ENCODE assay signal across 27 mouse cellular contexts in the genomic region with DNA sequence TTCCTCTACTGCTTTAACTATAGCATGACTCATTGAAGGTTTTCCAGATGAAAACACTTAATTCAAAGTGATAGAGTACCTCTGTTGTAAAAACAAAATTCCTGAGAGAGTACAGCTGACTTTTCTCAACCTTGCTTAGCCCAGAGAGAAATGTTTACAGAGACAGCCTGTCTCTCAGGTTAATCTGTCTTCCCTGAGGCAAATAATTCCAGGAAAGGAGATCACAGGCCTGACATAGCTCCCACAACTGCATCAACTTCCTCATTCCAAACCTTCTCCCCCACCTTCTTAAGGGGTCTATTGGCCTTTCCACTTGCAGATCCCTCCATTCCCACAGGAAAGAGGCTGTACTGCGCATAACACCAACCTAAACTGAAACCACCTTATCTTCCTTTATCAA.
DNase-seq lines count a peak whose midpoint lies in the region; ATAC-seq lines count a peak whose summit lies in the region.
"Had no signal": no experiment of that assay in that cellular context is flagged by ENCODE, and none has a peak within 500 bp of the region (broad histone marks: within the 10 kb centered on the region; RNA-seq: fewer than 3 reads in every experiment).

No protein-coding gene starts in this region.

- H3K4me3 ChIP-seq in embryonic facial prominence, embryonic 11.5 days (ENCODE audit: low read depth, low read length), result no peak overlapping the region
- H3K4me3 ChIP-seq: forebrain, embryonic 15.5 days; hindbrain, embryonic 13.5 days; lung, embryonic 15.5 days; megakaryocyte, embryonic 14.5 days; midbrain, embryonic 13.5 days; neural tube, embryonic 13.5 days had no signal

- peak; percentile 17 for DNase-seq in Muller cell, postnatal 12 days (ENCODE audit: inconsistent ontology term)
- peak; percentile 7 for DNase-seq in embryo, embryonic 10 days (ENCODE audit: low spot score)
- DNase-seq in embryonic facial prominence, embryonic 11.5 days (ENCODE audit: low spot score), result peak; percentile 17
- peak; percentile 11 for DNase-seq in yolk sac, embryonic 10.5 days (ENCODE audit: low spot score)
- DNase-seq: adrenal gland, postnatal 14 days; cerebellum, adult 18-20 months; cerebellum, postnatal 14 days; gastrocnemius, postnatal 25 days; heart, adult 11 months; heart, postnatal 36 days; kidney, adult 9 months; kidney, postnatal 14 days; layer of hippocampus, adult 9-11 months; liver; right cerebral cortex, postnatal 4 days; thymus, postnatal 4 days had no signal

- WGBS in embryonic facial prominence, embryonic 11.5 days, result 43% methylated on average over 1 of the region's 1 CpGs

- no peaks in the 10 kb centered on the region for H3K36me3 ChIP-seq in embryonic facial prominence, embryonic 11.5 days (replicated peaks; ENCODE audit: control insufficient read depth, insufficient read depth, low read depth, low read length)
- H3K36me3 ChIP-seq: forebrain, embryonic 15.5 days; hindbrain, embryonic 13.5 days; lung, embryonic 15.5 days; midbrain, embryonic 13.5 days; neural tube, embryonic 13.5 days had no signal

- no peak overlapping the region for H3K9ac ChIP-seq in embryonic facial prominence, embryonic 11.5 days (replicated peaks; ENCODE audit: low read length)
- H3K9ac ChIP-seq: forebrain, embryonic 15.5 days; hindbrain, embryonic 13.5 days; liver, embryonic 14.5 days; lung, embryonic 15.5 days; midbrain, embryonic 13.5 days; neural tube, embryonic 13.5 days had no signal

- no peaks in the 10 kb centered on the region for H3K27me3 ChIP-seq in embryonic facial prominence, embryonic 11.5 days (ENCODE audit: control insufficient read depth, insufficient read depth, low read length)
- H3K27me3 ChIP-seq: CH12.LX; forebrain, embryonic 15.5 days; hindbrain, embryonic 13.5 days; lung, embryonic 15.5 days; megakaryocyte, embryonic 14.5 days; midbrain, embryonic 13.5 days; neural tube, embryonic 13.5 days had no signal

- no peak overlapping the region for H3K27ac ChIP-seq in embryonic facial prominence, embryonic 11.5 days (replicated peaks; ENCODE audit: low read depth, low read length)
- H3K27ac ChIP-seq: forebrain, embryonic 15.5 days; hindbrain, embryonic 13.5 days; liver, embryonic 14.5 days; lung, embryonic 15.5 days; midbrain, embryonic 13.5 days; neural tube, embryonic 13.5 days had no signal

- no peaks in the 10 kb centered on the region for H3K9me3 ChIP-seq in embryonic facial prominence, embryonic 11.5 days (replicated peaks; ENCODE audit: control insufficient read depth, low read length)
- H3K9me3 ChIP-seq: forebrain, embryonic 15.5 days; hindbrain, embryonic 13.5 days; lung, embryonic 15.5 days; midbrain, embryonic 13.5 days; neural tube, embryonic 13.5 days had no signal

- H3K4me1 ChIP-seq in embryonic facial prominence, embryonic 11.5 days (ENCODE audit: control insufficient read depth, insufficient read depth, low read length), result no peaks in the 10 kb centered on the region
- H3K4me1 ChIP-seq: forebrain, embryonic 15.5 days; hindbrain, embryonic 13.5 days; lung, embryonic 15.5 days; megakaryocyte, embryonic 14.5 days; midbrain, embryonic 13.5 days; neural tube, embryonic 13.5 days had no signal

- H3K4me2 ChIP-seq in embryonic facial prominence, embryonic 11.5 days (ENCODE audit: low read depth, low read length), result no peak overlapping the region
- H3K4me2 ChIP-seq: forebrain, embryonic 15.5 days; heart, embryonic 11.5 days; hindbrain, embryonic 13.5 days; lung, embryonic 15.5 days; midbrain, embryonic 13.5 days; neural tube, embryonic 13.5 days had no signal

- no peak for ATAC-seq in embryonic facial prominence, embryonic 11.5 days (replicated peaks; ENCODE audit: insufficient number of reproducible peaks, low FRiP score, low TSS enrichment, low read depth)
- ATAC-seq in cerebellum, adult (ENCODE audit: insufficient number of reproducible peaks, low FRiP score, low TSS enrichment), result no peak
- no peak for ATAC-seq in erythroblast, adult 5-6 weeks (replicated peaks; ENCODE audit: low FRiP score, poor library complexity, severe bottlenecking)
- ATAC-seq: forebrain, embryonic 15.5 days; midbrain, embryonic 13.5 days had no signal
